Mouse (Mus musculus) bone marrow macrophage, adult 2 months (primary cell): ENCODE measurements around the gene Cdkl1.

ENCODE experiments used
- CTCF ChIP-seq: IDR thresholded peaks from 2 replicates; pipeline ENCODE4 v1.5.1; 2012; ENCODE audit warnings: low read depth, mild to moderate bottlenecking, low read length, moderate library complexity
- POLR2A ChIP-seq: IDR thresholded peaks from 2 replicates; pipeline ENCODE4 v1.6.1; 2012; ENCODE audit warnings: mild to moderate bottlenecking, low read depth, low read length, borderline replicate concordance

GRCm38 (mm10) chr12:69789766-69790529, 1.1 kb downstream of the Cdkl1 start:
- TF ChIP-seq POLR2A: no peak
- TF ChIP-seq CTCF: no peak; the same call in 1 of the 2 replicates
